Mouse (Mus musculus) right cerebral cortex, adult 2 months (tissue): ENCODE measurements at regions not wholly inside any gene's neighbourhood (a gene's known extent, or its start where the extent isn't known, plus 50 kb on each side); places are given as distances from the start of the nearest gene placed in this dataset.

Experiments
- DNase-seq, 2 experiments: peaks; one replicate each; pipeline ENCODE4 v3.0.0; 2021 to 2022; ENCODE audit warnings: low spot score in 2 of 2

GRCm38 (mm10) chr9:41592900-41593690, 431.6 kb upstream of the Ubash3b start:
- no peak for DNase-seq

GRCm38 (mm10) chr9:41592101-41592500, 430.6 kb upstream of the Ubash3b start:
- DNase-seq: no peak

GRCm38 (mm10) chr9:41590164-41590563, 428.7 kb upstream of the Ubash3b start:
- no peak for DNase-seq

GRCm38 (mm10) chr9:41588466-41589425, 427.2 kb upstream of the Ubash3b start:
- DNase-seq: no peak

GRCm38 (mm10) chr9:41587762-41588161, 426.3 kb upstream of the Ubash3b start:
- no peak for DNase-seq

GRCm38 (mm10) chr9:41586966-41587570, 425.6 kb upstream of the Ubash3b start:
- DNase-seq: no peak

GRCm38 (mm10) chr9:41586291-41586690, 424.8 kb upstream of the Ubash3b start:
- DNase-seq: no peak

- DNase-seq: no peak
Measured at GRCm38 (mm10) chr9:41585771-41586170, 424.3 kb upstream of the Ubash3b start.

GRCm38 (mm10) chr9:41585012-41585411, 423.5 kb upstream of the Ubash3b start:
- no peak for DNase-seq

- DNase-seq: peak in 1 of 2 experiments; percentile 65
Measured at GRCm38 (mm10) chr9:41583711-41584329, 422.3 kb upstream of the Ubash3b start.

- no peak for DNase-seq
Measured at GRCm38 (mm10) chr9:41583276-41583675, 421.8 kb upstream of the Ubash3b start.

- no peak for DNase-seq
Measured at GRCm38 (mm10) chr9:41582711-41583236, 421.3 kb upstream of the Ubash3b start.

GRCm38 (mm10) chr9:41582171-41582570, 420.7 kb upstream of the Ubash3b start:
- DNase-seq: peak in 1 of 2 experiments; percentile 69

- no peak for DNase-seq
Measured at GRCm38 (mm10) chr9:41581741-41582140, 420.2 kb upstream of the Ubash3b start.

- no peak for DNase-seq
Measured at GRCm38 (mm10) chr9:41581152-41581551, 419.7 kb upstream of the Ubash3b start.

- peak; percentile 79 to 87 for DNase-seq
Measured at GRCm38 (mm10) chr9:41580611-41581041, 419.1 kb upstream of the Ubash3b start.

- DNase-seq: no peak
Measured at GRCm38 (mm10) chr9:41580067-41580466, 418.6 kb upstream of the Ubash3b start.

- DNase-seq: peak; percentile 76 to 79
Measured at GRCm38 (mm10) chr9:41579107-41580014, 417.9 kb upstream of the Ubash3b start.

GRCm38 (mm10) chr9:41578221-41579106, 417.0 kb upstream of the Ubash3b start:
- DNase-seq: no peak
